Mouse (Mus musculus): ENCODE data around the gene Pfdn6. TPM values are rescaled to one million over a fixed set of nuclear protein-coding genes. Genes with fewer than 3 reads are reported as not detected.

Pfdn6 gene
- polyA plus RNA-seq, 1 experiment, result 130 TPM

GRCm38 (mm10) chr17:33929371-33930279 lies 10.5 kb downstream of the Pfdn6 start, which contains the start of gene Rgl2:
Gene Rgl2 (plus strand): TSS chr17:33929543.
- peaks cover 5% of the 10 kb centered on the region for H3K79me3 ChIP-seq (ENCODE audit: low read depth)
- H3K36me3 ChIP-seq (ENCODE audit: control insufficient read depth, insufficient read depth), result peaks cover 17% of the 10 kb centered on the region
- H3ac ChIP-seq (ENCODE audit: control insufficient read depth, insufficient read length, low read depth), result peak within 1 kb of the TSS; percentile 76
- H3K4me3 ChIP-seq (ENCODE audit: insufficient read depth, poor library complexity, severe bottlenecking), result peak within 1 kb of the TSS; percentile 75
- no peaks in the 10 kb centered on the region for H3K27me3 ChIP-seq (ENCODE audit: control insufficient read depth, insufficient read depth, insufficient read length)
- H3K79me2 ChIP-seq (ENCODE audit: control insufficient read depth, insufficient read depth), result peaks cover 33% of the 10 kb centered on the region
- no peak for TF ChIP-seq MYOD1 (IDR thresholded peaks at IDR 0.05; ENCODE audit: control insufficient read depth, insufficient read length, low read depth)
- TF ChIP-seq CEBPB (IDR thresholded peaks at IDR 0.05; ENCODE audit: low read depth), result no peak
- peak; percentile 39 for TF ChIP-seq MAX (IDR thresholded peaks at IDR 0.05)

GRCm38 (mm10) chr17:33928251-33928947 lies 11.7 kb downstream of the Pfdn6 start:
- Histone ChIP-seq H3K36me3 (ENCODE audit: control insufficient read depth, insufficient read depth) (peaks cover 17% of the 10 kb centered on the region), H3K79me3 (ENCODE audit: low read depth) (peaks cover 5% of the 10 kb centered on the region), H3ac (ENCODE audit: control insufficient read depth, insufficient read length, low read depth) (peak overlapping the region; percentile 50), H3K79me2 (ENCODE audit: control insufficient read depth, insufficient read depth) (peaks cover 33% of the 10 kb centered on the region), H3K27me3 (ENCODE audit: control insufficient read depth, insufficient read depth, insufficient read length) (no peaks in the 10 kb centered on the region), H3K4me3 (ENCODE audit: insufficient read depth, poor library complexity, severe bottlenecking) (peak overlapping the region; percentile 75)
- no peak for TF ChIP-seq CEBPB (IDR thresholded peaks at IDR 0.05; ENCODE audit: low read depth)
- TF ChIP-seq MAX (IDR thresholded peaks at IDR 0.05), result no peak
- no peak for TF ChIP-seq MYOG (IDR thresholded peaks at IDR 0.05; ENCODE audit: control insufficient read depth, extremely low read depth, insufficient read length)
- no peak for TF ChIP-seq USF1 (IDR thresholded peaks at IDR 0.05; ENCODE audit: low read depth)
- no peak for TF ChIP-seq MYOD1 (IDR thresholded peaks at IDR 0.05; ENCODE audit: control insufficient read depth, insufficient read length, low read depth)
- no peak for TF ChIP-seq FOSL1 (IDR thresholded peaks at IDR 0.05; ENCODE audit: insufficient read depth, low read length, poor library complexity, severe bottlenecking)
- TF ChIP-seq CTCF (IDR thresholded peaks at IDR 0.05; ENCODE audit: control insufficient read depth, insufficient read depth, insufficient read length), result no peak

- TF ChIP-seq CTCF (IDR thresholded peaks at IDR 0.05; ENCODE audit: control insufficient read depth, insufficient read depth, insufficient read length) (no peak), CEBPB (IDR thresholded peaks at IDR 0.05; ENCODE audit: low read depth) (no peak), MYOD1 (IDR thresholded peaks at IDR 0.05; ENCODE audit: control insufficient read depth, insufficient read length, low read depth) (no peak), USF1 (IDR thresholded peaks at IDR 0.05; ENCODE audit: low read depth) (no peak), MYOG (IDR thresholded peaks at IDR 0.05; ENCODE audit: control insufficient read depth, extremely low read depth, insufficient read length) (no peak)
- Histone ChIP-seq H3K27me3 (ENCODE audit: control insufficient read depth, insufficient read depth, insufficient read length) (no peaks in the 10 kb centered on the region), H3K79me2 (ENCODE audit: control insufficient read depth, insufficient read depth) (peaks cover 42% of the 10 kb centered on the region), H3ac (ENCODE audit: control insufficient read depth, insufficient read length, low read depth) (no peak overlapping the region), H3K79me3 (ENCODE audit: low read depth) (peaks cover 5% of the 10 kb centered on the region), H3K36me3 (ENCODE audit: control insufficient read depth, insufficient read depth) (peaks cover 21% of the 10 kb centered on the region), H3K4me3 (ENCODE audit: insufficient read depth, poor library complexity, severe bottlenecking) (no peak overlapping the region)
Observed at GRCm38 (mm10) chr17:33926207-33926932, 13.8 kb downstream of the Pfdn6 start.

GRCm38 (mm10) chr17:33925406-33926116 lies 14.6 kb downstream of the Pfdn6 start:
- Histone ChIP-seq H3K79me3 (ENCODE audit: low read depth) (peaks cover 5% of the 10 kb centered on the region), H3K4me3 (ENCODE audit: insufficient read depth, poor library complexity, severe bottlenecking) (no peak overlapping the region), H3K79me2 (ENCODE audit: control insufficient read depth, insufficient read depth) (peaks cover 42% of the 10 kb centered on the region), H3ac (ENCODE audit: control insufficient read depth, insufficient read length, low read depth) (no peak overlapping the region), H3K27me3 (ENCODE audit: control insufficient read depth, insufficient read depth, insufficient read length) (no peaks in the 10 kb centered on the region), H3K36me3 (ENCODE audit: control insufficient read depth, insufficient read depth) (peaks cover 21% of the 10 kb centered on the region)
- no peak for TF ChIP-seq CTCF (IDR thresholded peaks at IDR 0.05; ENCODE audit: control insufficient read depth, insufficient read depth, insufficient read length)
- no peak for TF ChIP-seq FOSL1 (IDR thresholded peaks at IDR 0.05; ENCODE audit: insufficient read depth, low read length, poor library complexity, severe bottlenecking)
- TF ChIP-seq MYOD1 (IDR thresholded peaks at IDR 0.05; ENCODE audit: control insufficient read depth, insufficient read length, low read depth), result no peak

- no peak overlapping the region for H3ac ChIP-seq (ENCODE audit: control insufficient read depth, insufficient read length, low read depth)
- H3K36me3 ChIP-seq (ENCODE audit: control insufficient read depth, insufficient read depth), result peaks cover 21% of the 10 kb centered on the region
- H3K27me3 ChIP-seq (ENCODE audit: control insufficient read depth, insufficient read depth, insufficient read length), result no peaks in the 10 kb centered on the region
- H3K79me3 ChIP-seq (ENCODE audit: low read depth), result peaks cover 5% of the 10 kb centered on the region
- no peak for TF ChIP-seq MAX (IDR thresholded peaks at IDR 0.05)
- no peak for TF ChIP-seq MYOG (IDR thresholded peaks at IDR 0.05; ENCODE audit: control insufficient read depth, extremely low read depth, insufficient read length)
- TF ChIP-seq CTCF (IDR thresholded peaks at IDR 0.05; ENCODE audit: control insufficient read depth, insufficient read depth, insufficient read length), result peak; percentile 31
- no peak for TF ChIP-seq FOSL1 (IDR thresholded peaks at IDR 0.05; ENCODE audit: insufficient read depth, low read length, poor library complexity, severe bottlenecking)
- no peak overlapping the region for H3K4me3 ChIP-seq (ENCODE audit: insufficient read depth, poor library complexity, severe bottlenecking)
- H3K79me2 ChIP-seq (ENCODE audit: control insufficient read depth, insufficient read depth), result peaks cover 37% of the 10 kb centered on the region
Observed at GRCm38 (mm10) chr17:33924577-33925283, 15.4 kb downstream of the Pfdn6 start.

Data from C2C12 (cell line).